Mouse (Mus musculus): Measurements from ENCODE around the gene Aarsd1. TPM values are rescaled to one million over a fixed set of nuclear protein-coding genes. Genes with fewer than 3 reads are reported as not detected.
"Not testable (repeated sequence)": the region's sequence is repeated elsewhere in the genome, so short reads cannot be mapped to it uniquely, and the experiment has no call there.

The Aarsd1 gene
- polyA plus RNA-seq, 1 experiment from 2014 or later: 78.9 TPM

DNA sequence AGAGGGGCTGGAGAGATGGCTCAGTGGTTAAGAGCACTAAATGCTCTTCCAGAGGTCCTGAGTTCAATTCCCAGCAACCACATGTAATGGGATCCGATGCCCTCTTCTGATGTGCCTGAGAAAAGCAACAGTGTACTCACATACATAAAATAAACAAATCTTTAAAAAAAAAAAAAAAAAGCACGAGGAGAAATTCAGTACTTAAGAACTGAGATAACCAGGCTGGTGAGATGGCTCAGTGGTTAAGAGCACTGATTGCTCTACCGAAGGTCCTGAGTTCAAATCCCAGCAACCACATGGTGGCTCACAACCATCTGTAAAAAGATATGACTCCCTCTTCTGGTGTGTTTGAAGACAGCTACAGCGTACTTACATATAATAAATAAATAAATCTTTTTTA lies 32.2 kb upstream of the Aarsd1 start:
- not testable (repeated sequence) for DNase-seq (ENCODE audit: low spot score); H3K9me3 ChIP-seq (ENCODE audit: control insufficient read depth, low read length); H3K4me2 ChIP-seq (ENCODE audit: low read length); H3K9ac ChIP-seq (ENCODE audit: low read length); H3K27ac ChIP-seq (ENCODE audit: low read depth); ATAC-seq (replicated peaks; ENCODE audit: low FRiP score, low TSS enrichment, low read depth); H3K4me3 ChIP-seq (ENCODE audit: low read depth, low read length); H3K4me1 ChIP-seq (replicated peaks; ENCODE audit: control insufficient read depth, insufficient read depth, low read length); H3K27me3 ChIP-seq (replicated peaks; ENCODE audit: control insufficient read depth, insufficient read depth, low read length)
- 72% methylated on average over 4 of the region's 4 CpGs for WGBS
- peaks cover 14% of the 10 kb centered on the region for H3K36me3 ChIP-seq (ENCODE audit: control insufficient read depth, insufficient read depth, low read length)

DNA sequence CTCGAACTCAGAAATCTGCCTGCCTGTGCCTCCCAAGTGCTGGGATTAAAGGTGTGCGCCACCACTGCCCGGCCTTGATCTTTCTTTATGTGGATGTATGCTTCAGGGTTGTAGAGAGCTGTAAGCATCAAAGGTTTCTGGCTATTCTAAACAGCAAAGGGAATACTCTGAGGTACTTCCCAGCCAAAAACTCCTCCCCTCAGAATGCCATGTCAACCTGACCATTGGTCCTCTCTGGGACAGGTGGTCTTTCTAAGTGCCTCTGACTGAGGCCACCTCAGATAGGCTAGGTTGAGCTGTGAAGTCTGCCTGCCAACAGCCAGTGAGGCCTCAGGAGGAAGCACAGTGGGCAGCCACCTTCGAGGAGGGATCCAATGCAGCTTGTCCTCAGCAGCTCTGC lies 31.5 kb upstream of the Aarsd1 start:
- peak overlapping the region; percentile 39 for H3K4me3 ChIP-seq (ENCODE audit: low read depth, low read length)
- DNase-seq (ENCODE audit: low spot score) (no peak), ATAC-seq (replicated peaks; ENCODE audit: low FRiP score, low TSS enrichment, low read depth) (0 out of 2 replicates have a peak, but pooled peaks have one; percentile 1)
- H3K9ac ChIP-seq (ENCODE audit: low read length): no peak overlapping the region
- no peaks in the 10 kb centered on the region for H3K9me3 ChIP-seq (ENCODE audit: control insufficient read depth, low read length)
- H3K27ac ChIP-seq (ENCODE audit: low read depth): peak overlapping the region; percentile 44; the same call in 1 of the 2 replicates
- peaks cover 21% of the 10 kb centered on the region for H3K36me3 ChIP-seq (ENCODE audit: control insufficient read depth, insufficient read depth, low read length)
- 80% methylated on average over 4 of the region's 4 CpGs for WGBS
- H3K4me2 ChIP-seq (ENCODE audit: low read length): peak overlapping the region; percentile 50
- H3K27me3 ChIP-seq (replicated peaks; ENCODE audit: control insufficient read depth, insufficient read depth, low read length): no peaks in the 10 kb centered on the region
- peaks cover 6% of the 10 kb centered on the region for H3K4me1 ChIP-seq (replicated peaks; ENCODE audit: control insufficient read depth, insufficient read depth, low read length)

DNA sequence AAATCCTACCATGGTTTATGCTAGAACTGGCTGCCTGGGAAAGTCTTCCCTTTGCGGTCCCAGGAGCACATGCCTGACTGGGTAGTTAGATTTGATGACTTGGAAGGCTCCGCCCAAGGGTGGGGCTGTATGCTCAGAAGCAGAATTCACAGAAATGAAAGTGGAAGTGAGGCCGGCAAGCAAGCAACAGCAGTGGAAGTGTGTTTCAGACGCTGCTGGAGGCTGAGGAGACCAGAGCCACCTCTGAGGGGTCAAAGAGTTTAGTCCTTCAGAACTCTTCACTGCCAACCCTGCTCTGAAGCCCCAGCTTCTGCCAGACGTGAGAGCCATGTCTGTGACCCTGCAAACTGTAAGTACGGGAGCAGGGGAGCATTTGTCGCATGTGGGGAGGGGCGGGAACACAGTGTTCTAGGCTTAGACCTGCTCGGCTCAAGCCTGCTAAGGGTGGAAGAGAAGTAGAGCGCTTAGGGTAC lies 30.9 kb upstream of the Aarsd1 start, which contains the start of gene Ifi35:
Gene Ifi35, plus strand, starts transcription at position 134 of the 473 bp plus-strand sequence.
- Histone ChIP-seq H3K9me3 (ENCODE audit: control insufficient read depth, low read length) (no peaks in the 10 kb centered on the region), H3K4me3 (ENCODE audit: low read depth, low read length) (peak within 1 kb of the TSS; percentile 39), H3K27me3 (replicated peaks; ENCODE audit: control insufficient read depth, insufficient read depth, low read length) (no peaks in the 10 kb centered on the region), H3K27ac (ENCODE audit: low read depth) (peak within 1 kb of the TSS; percentile 44), H3K4me1 (replicated peaks; ENCODE audit: control insufficient read depth, insufficient read depth, low read length) (peaks cover 11% of the 10 kb centered on the region), H3K4me2 (ENCODE audit: low read length) (peak within 1 kb of the TSS; percentile 50), H3K9ac (ENCODE audit: low read length) (peak within 1 kb of the TSS; percentile 42), H3K36me3 (ENCODE audit: control insufficient read depth, insufficient read depth, low read length) (peaks cover 27% of the 10 kb centered on the region)
- ATAC-seq (replicated peaks; ENCODE audit: low FRiP score, low TSS enrichment, low read depth) (peak; percentile 47), DNase-seq (ENCODE audit: low spot score) (peak; percentile 78)
- 24% methylated on average over 10 of the region's 10 CpGs for WGBS

DNA sequence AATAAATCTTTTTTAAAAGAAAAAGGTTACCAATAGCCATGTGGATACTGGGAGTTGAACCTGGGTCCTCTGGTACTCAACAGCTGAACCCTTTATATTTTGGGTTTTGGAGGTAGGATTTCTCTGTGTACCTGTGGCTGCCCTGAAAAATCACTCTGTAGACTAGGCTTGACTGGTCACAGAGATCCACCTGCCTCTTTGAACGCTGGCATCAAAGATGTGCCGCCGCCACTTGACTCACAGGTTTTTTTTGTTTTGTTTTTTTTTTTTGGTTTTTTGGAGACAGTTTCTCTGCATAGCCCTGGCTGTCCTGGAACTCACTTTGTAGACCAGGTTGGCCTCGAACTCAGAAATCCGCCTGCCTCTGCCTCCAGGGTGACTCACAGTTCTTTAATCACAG lies 30.4 kb upstream of the Aarsd1 start:
- 81% methylated on average over 5 of the region's 5 CpGs for WGBS

DNA sequence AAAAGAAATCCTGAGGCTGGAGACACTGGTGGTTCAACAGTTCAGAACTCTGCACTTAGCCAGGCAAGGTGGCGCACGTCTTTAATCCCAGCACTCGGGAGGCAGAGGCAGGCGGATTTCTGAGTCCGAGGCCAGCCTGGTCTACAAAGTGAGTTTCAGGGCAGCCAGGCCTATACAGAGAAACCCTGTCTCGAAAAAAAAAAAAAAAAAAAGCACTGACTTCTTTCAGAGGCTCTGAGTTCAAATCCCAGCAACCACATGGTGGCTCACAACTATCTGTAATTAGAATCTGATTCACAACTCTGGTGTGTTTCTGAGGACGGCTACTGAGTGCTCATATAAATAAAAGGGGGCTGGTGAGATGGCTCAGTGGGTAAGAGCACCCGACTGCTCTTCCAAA lies 29.4 kb upstream of the Aarsd1 start:
- Histone ChIP-seq H3K4me1 (replicated peaks; ENCODE audit: control insufficient read depth, insufficient read depth, low read length) (peaks cover 15% of the 10 kb centered on the region), H3K36me3 (ENCODE audit: control insufficient read depth, insufficient read depth, low read length) (peaks cover 30% of the 10 kb centered on the region)
- H3K27ac ChIP-seq (ENCODE audit: low read depth); ATAC-seq (replicated peaks; ENCODE audit: low FRiP score, low TSS enrichment, low read depth); H3K9me3 ChIP-seq (ENCODE audit: control insufficient read depth, low read length); H3K27me3 ChIP-seq (replicated peaks; ENCODE audit: control insufficient read depth, insufficient read depth, low read length); H3K9ac ChIP-seq (ENCODE audit: low read length); DNase-seq (ENCODE audit: low spot score); H3K4me2 ChIP-seq (ENCODE audit: low read length); H3K4me3 ChIP-seq (ENCODE audit: low read depth, low read length): not testable (repeated sequence)
- WGBS: 92% methylated on average over 8 of the region's 8 CpGs

More for the DNA sequence above, 30.4 kb upstream of the Aarsd1 start:
- Histone ChIP-seq H3K4me3 (ENCODE audit: low read depth, low read length) (peak overlapping the region; percentile 39; the same call in 1 of the 2 replicates), H3K9me3 (ENCODE audit: control insufficient read depth, low read length) (no peaks in the 10 kb centered on the region), H3K27ac (ENCODE audit: low read depth) (peak overlapping the region; percentile 44), H3K9ac (ENCODE audit: low read length) (no peak overlapping the region), H3K4me1 (replicated peaks; ENCODE audit: control insufficient read depth, insufficient read depth, low read length) (peaks cover 15% of the 10 kb centered on the region), H3K27me3 (replicated peaks; ENCODE audit: control insufficient read depth, insufficient read depth, low read length) (no peaks in the 10 kb centered on the region), H3K36me3 (ENCODE audit: control insufficient read depth, insufficient read depth, low read length) (peaks cover 30% of the 10 kb centered on the region), H3K4me2 (ENCODE audit: low read length) (peak overlapping the region; percentile 50; the same call in 1 of the 2 replicates)
- DNase-seq (ENCODE audit: low spot score) (no peak), ATAC-seq (replicated peaks; ENCODE audit: low FRiP score, low TSS enrichment, low read depth) (no peak)

DNA sequence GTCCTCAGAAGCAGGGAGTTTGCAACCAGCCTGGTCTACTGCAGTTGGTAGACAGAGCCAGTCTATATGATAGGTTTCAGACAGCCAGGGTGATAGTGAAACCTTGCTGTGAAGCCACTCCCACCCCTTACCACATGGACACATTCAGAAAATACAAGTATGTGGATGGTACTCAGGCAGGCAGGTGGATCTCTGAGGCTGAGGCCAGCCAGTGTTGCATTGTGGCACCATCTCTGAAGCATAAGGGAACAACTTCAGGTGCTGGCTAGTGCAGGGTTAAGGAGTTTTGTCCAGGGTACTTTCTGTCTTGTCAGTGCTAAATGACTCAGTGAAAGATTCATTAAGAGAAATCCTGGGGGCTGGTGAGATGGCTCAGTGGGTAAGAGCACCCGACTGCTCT lies 28.9 kb upstream of the Aarsd1 start:
- no peak overlapping the region for H3K4me3 ChIP-seq (ENCODE audit: low read depth, low read length)
- H3K36me3 ChIP-seq (ENCODE audit: control insufficient read depth, insufficient read depth, low read length): peaks cover 30% of the 10 kb centered on the region
- no peak overlapping the region for H3K9ac ChIP-seq (ENCODE audit: low read length)
- H3K9me3 ChIP-seq (ENCODE audit: control insufficient read depth, low read length): no peaks in the 10 kb centered on the region
- peaks cover 15% of the 10 kb centered on the region for H3K4me1 ChIP-seq (replicated peaks; ENCODE audit: control insufficient read depth, insufficient read depth, low read length)
- H3K27ac ChIP-seq (ENCODE audit: low read depth): no peak overlapping the region
- ATAC-seq (replicated peaks; ENCODE audit: low FRiP score, low TSS enrichment, low read depth) (no peak), DNase-seq (ENCODE audit: low spot score) (no peak)
- WGBS: 76% methylated on average over 1 of the region's 1 CpGs
- H3K27me3 ChIP-seq (replicated peaks; ENCODE audit: control insufficient read depth, insufficient read depth, low read length): no peaks in the 10 kb centered on the region
- H3K4me2 ChIP-seq (ENCODE audit: low read length): no peak overlapping the region

DNA sequence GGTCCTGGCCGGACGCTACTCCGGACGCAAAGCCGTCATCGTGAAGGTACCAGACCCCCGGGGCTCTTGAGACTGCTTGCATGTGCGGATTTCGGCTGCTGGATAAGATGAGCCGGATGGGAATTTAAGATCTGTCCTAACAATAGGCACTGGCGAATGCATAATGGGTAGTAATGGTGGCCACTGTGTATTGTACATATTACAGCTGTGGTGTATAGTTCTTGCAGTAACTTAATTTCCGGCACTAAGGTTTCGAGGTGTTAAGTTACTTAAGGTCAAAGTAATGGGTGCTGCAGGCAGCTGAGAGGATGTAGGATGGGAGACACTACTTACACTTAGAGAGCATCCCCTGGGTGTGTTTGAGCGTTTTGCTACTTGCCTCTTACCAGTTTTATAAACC lies 25.3 kb upstream of the Aarsd1 start:
- DNase-seq (ENCODE audit: low spot score): no peak
- H3K27me3 ChIP-seq (replicated peaks; ENCODE audit: control insufficient read depth, insufficient read depth, low read length): no peaks in the 10 kb centered on the region
- H3K9ac ChIP-seq (ENCODE audit: low read length): peak overlapping the region; percentile 94
- ATAC-seq (replicated peaks; ENCODE audit: low FRiP score, low TSS enrichment, low read depth): no peak
- H3K27ac ChIP-seq (ENCODE audit: low read depth): peak overlapping the region; percentile 86
- under 1% methylated on average over 14 of the region's 14 CpGs for WGBS
- no peaks in the 10 kb centered on the region for H3K9me3 ChIP-seq (ENCODE audit: control insufficient read depth, low read length)
- peaks cover 13% of the 10 kb centered on the region for H3K4me1 ChIP-seq (replicated peaks; ENCODE audit: control insufficient read depth, insufficient read depth, low read length)
- H3K4me3 ChIP-seq (ENCODE audit: low read depth, low read length): peak overlapping the region; percentile 100
- H3K36me3 ChIP-seq (ENCODE audit: control insufficient read depth, insufficient read depth, low read length): peaks cover 30% of the 10 kb centered on the region
- peak overlapping the region; percentile 95 for H3K4me2 ChIP-seq (ENCODE audit: low read length)

DNA sequence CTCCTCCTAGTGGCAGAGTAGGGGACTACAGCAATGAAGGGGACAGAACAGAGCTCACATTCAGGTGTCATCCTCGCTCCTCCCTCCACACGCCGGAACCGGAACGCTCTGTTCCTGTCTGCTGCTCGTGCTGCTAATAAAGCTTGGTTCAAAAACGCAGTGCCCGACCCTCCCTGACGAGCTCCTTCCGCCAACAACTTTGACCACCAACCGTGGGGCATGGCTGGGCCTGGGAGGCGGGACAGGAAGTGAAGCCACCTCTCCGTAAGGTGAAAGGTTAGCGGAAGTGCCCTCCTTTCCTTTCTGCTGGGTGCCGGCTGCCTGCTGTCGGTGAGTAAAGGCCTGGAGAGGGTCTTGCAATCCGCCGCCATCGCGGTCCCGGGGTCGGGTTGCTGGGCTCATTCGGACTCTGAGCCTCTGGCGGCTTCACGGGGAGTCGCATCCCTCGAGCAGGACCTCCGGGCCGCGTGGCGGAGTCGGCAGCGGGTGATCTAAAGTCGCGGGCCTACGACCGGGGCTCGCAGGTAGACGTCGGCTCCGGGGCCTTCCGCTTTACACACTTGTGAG lies 24.8 kb upstream of the Aarsd1 start, which contains the start of gene Rpl27:
Gene Rpl27, plus strand, starts transcription at position 172 of the 567 bp plus-strand sequence.
- peak within 1 kb of the TSS; percentile 94 for H3K9ac ChIP-seq (ENCODE audit: low read length)
- peaks cover 30% of the 10 kb centered on the region for H3K36me3 ChIP-seq (ENCODE audit: control insufficient read depth, insufficient read depth, low read length)
- peak within 1 kb of the TSS; percentile 95 for H3K4me2 ChIP-seq (ENCODE audit: low read length)
- WGBS: under 1% methylated on average over 42 of the region's 42 CpGs
- H3K4me3 ChIP-seq (ENCODE audit: low read depth, low read length): peak within 1 kb of the TSS; percentile 100
- H3K4me1 ChIP-seq (replicated peaks; ENCODE audit: control insufficient read depth, insufficient read depth, low read length): peaks cover 13% of the 10 kb centered on the region
- no peaks in the 10 kb centered on the region for H3K27me3 ChIP-seq (replicated peaks; ENCODE audit: control insufficient read depth, insufficient read depth, low read length)
- peak within 1 kb of the TSS; percentile 86 for H3K27ac ChIP-seq (ENCODE audit: low read depth)
- ATAC-seq (replicated peaks; ENCODE audit: low FRiP score, low TSS enrichment, low read depth) (peak; percentile 95), DNase-seq (ENCODE audit: low spot score) (peak; percentile 94)
- no peaks in the 10 kb centered on the region for H3K9me3 ChIP-seq (ENCODE audit: control insufficient read depth, low read length)
